Mouse (Mus musculus) right cerebral cortex, adult 2 months (tissue): ENCODE results near the gene Fbxw7.
"Not testable (repeated sequence)": the region's sequence is repeated elsewhere in the genome, so short reads cannot be mapped to it uniquely, and the experiment has no call there.

ENCODE experiments used
- DNase-seq, 2 experiments: peaks; one replicate each; pipeline ENCODE4 v3.0.0; 2021 to 2022; ENCODE audit warnings: low spot score in 2 of 2

Gene Fbxw7

DNA sequence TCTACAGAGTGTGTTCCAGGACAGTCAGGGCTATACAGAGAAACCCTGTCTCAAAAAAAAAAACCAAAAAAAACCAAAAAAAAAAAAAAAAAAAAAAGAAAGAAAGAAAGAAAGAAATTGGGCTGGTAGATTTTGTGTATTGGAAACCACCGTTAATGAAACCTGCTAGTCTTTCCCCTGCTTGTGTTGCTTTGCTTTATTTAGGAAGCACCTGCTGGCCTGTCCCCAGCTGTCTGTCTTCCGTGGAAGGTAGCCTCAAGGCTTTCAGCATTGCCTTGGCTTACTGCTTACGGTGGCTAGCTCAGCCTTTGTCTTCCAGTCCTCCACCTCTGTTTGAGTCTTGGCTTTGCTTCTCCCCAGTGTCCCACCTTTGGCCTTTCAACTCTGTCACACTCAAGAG lies 11.9 kb downstream of the Fbxw7 start:
- DNase-seq = no peak

DNA sequence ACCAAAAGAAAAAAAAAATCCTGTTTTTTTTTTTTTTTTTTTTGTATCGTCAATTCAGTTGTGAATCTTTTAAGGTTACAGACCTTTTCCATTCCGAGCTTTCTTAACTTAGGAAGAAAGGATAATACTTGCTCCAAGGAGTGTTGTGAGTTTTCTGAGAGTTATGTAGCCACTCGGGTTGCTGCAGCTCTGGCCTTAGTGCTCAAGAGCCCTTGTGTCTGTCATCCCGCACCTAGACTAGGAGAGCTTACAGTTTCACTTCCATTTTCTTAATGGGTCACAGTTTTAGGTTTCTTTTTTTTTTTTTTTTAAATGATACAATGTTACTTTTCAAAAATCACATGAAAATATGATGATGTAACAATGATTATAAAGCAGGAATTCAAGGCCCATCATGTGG lies 12.5 kb downstream of the Fbxw7 start:
- no peak for DNase-seq

GRCm38 (mm10) chr3:84829366-84829765 lies 14.3 kb downstream of the Fbxw7 start:
- DNase-seq = no peak

DNA sequence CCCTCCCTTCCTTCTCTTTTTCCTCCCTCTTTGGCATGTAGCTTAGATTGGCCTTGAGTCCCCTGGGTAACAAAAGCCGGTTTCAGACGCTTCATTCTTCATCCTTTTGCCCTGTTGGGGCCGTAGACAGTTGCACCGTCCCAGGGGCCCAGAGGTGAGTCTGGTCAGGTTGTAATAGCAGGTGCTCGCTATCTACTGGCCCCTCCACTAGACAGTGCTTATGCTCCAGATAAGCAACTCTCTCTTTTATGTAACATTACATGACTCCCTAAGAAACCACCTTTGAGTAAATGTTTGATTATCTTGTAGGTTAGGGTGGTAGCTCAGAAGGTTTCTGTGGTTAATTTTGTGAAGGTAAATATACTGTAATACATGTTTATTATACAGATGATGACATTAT lies 21.0 kb downstream of the Fbxw7 start:
- DNase-seq = no peak

GRCm38 (mm10) chr3:84837984-84838383 lies 22.9 kb downstream of the Fbxw7 start:
- no peak for DNase-seq

- no peak for DNase-seq
These were observed 24.4 kb downstream of the Fbxw7 start for GRCm38 (mm10) chr3:84839499-84839898.

GRCm38 (mm10) chr3:84841271-84841670 lies 26.2 kb downstream of the Fbxw7 start:
- no peak for DNase-seq

- no peak for DNase-seq
These were observed 27.7 kb downstream of the Fbxw7 start for GRCm38 (mm10) chr3:84842793-84843192.

DNA sequence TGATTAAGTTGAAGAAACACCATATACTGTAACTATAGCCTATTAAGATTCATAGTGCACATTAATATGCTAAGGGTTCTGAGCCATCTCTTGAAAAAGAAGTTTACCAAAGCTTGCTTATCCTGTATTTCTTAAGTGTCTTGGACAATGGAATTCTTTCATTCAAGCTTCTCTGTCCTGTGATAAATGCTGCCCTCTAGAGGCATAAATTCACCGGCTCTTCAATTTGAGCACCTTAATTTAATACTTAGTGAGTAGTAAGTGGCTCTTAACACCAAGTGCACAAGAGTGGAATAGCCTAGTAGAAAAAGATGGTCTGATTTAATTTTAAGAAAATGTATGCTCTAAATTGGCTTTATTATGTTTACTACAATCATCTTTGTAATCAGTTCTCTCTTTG lies 28.5 kb downstream of the Fbxw7 start:
- DNase-seq = peak; percentile 46 to 76

GRCm38 (mm10) chr3:84848798-84849197 lies 33.7 kb downstream of the Fbxw7 start:
- DNase-seq = no peak

DNA sequence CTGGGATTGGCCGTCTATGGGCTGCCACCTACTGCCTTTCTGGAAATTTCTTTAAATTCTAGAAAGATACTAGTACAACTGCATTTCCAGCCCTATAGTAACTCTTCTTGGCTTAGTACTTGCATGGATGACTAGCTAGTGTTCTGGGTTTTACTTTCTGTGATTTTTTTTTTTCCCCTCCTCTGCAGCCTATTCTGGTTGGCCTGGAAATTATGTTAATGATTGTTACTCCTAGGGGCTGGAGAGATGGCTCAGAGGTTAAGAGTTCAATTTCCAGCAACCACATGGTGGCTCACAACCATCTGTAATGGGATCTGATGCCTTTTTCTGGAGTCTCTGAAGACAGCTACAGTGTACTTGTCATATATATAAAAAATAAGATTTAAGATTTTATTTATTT lies 35.4 kb downstream of the Fbxw7 start:
- no peak for DNase-seq

DNA sequence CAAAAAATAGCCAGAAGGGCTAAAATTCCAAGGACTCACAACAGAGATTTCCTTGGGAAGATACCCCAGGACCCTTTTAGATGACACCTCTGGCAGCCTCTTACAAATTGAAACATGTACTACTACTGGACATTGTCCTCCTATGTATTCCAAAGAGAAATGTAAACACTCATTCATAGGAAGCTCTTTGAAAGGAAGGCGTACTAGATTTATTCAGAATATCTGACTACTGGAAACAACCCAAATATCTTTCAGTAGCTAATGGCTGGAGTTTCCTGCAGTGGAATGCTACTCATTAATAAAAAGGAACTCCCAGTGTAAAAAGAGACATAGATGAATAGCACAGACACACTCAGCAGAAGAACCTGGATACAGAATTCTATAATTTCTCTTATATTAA lies 36.7 kb downstream of the Fbxw7 start:
- DNase-seq = no peak

DNA sequence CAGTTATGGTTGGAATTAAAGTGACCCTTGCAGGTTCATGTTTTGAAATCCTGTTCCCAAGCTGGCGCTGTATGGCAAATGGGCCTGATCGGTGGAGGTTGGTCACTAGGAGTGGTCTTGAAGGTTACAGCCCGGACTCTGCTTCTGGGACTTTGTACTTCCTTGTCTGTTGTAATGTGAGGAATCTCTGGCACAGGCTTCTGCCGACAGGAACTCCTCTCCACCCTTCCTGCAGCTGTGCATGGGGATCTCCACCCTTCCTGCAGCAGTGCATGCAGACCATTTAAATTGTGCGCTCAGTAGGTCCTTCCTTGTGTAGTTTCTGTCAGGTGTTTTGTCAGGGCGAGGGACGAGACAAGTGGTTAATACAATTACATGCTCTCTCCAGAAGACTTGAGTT lies 37.8 kb downstream of the Fbxw7 start:
- no peak for DNase-seq

DNA sequence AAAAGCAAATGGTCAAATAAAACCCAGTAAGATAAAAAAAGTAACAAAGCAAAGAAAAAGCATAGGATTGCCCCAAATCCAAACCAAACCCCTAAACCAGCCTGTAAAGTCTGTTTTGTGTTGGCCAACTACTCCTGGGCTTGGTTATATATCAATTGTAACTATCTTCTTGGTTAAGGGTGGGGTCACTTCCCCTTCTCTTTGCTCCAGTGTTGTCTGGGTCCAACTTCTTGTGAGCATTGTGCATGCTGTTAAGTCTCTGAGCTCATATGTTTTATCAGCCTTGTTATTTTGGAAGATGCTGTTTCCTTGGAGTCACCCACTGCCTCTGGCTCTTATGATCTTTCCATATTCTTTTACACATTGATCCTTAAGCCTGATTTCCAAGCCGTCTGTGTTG lies 39.4 kb downstream of the Fbxw7 start:
- no peak for DNase-seq

DNA sequence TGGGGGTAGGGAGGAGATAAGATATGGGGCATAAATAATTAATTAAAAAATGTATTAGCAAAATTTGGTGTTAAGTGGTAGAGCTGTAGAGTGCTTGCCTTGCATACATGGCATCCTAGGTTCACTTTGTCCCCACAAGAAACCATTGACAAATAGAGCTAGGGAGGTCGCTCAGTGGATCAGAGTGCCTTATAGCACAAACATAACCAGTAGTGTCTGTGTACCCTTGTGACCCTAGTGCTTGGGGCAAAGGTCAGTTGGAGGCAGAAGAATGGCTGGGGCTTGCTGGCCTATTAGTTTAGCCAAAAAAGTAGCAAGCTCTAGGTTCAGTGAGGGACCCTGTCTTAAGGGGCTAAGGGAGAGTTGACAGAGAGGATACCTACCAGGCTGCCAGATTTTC lies 45.6 kb downstream of the Fbxw7 start:
- DNase-seq = no peak

- DNase-seq = not testable (repeated sequence)
These were observed 46.7 kb downstream of the Fbxw7 start for GRCm38 (mm10) chr3:84861817-84862216.

GRCm38 (mm10) chr3:84865684-84866083 lies 50.6 kb downstream of the Fbxw7 start:
- DNase-seq = no peak

DNA sequence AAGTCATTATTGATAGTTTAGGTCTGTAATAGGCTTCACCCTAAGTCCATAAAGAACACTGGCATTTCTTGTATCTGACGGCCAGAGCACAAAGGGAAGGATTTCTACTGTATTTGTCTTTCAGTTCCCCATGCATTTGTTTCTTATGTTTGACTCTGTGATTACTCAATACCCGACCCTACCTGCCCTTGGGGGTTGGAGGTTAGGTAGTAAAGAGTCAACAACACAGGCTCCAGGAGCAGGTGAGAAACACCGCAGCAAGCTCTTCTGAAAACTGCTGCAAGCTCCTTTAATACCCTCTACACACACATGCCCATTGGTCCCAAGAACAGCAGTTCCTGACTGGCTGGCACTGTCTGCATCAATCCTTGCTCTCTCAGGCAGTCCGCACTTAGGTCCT lies 51.8 kb downstream of the Fbxw7 start:
- no peak for DNase-seq

- DNase-seq = peak; percentile 19 to 26
These were observed 52.4 kb downstream of the Fbxw7 start for GRCm38 (mm10) chr3:84867434-84867975.

- no peak for DNase-seq
These were observed 52.9 kb downstream of the Fbxw7 start for GRCm38 (mm10) chr3:84867991-84868390.

DNA sequence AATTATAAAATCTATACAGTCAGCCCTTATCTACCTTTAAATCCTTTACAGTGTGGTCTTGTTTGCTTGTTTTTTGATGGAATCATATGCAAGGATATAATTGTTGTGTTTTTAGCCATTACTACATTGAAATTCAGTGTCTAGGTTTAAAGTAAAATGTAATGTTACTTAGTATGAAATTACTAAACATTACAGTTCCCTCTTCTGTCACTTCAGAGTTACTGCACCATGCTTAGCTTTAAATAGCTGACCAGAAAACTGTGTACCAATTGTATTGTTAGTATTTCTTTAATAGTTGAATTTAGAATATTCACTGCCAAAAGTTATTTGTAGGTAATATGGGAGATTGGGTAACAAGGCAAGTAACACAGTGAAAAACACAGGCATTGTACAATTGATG lies 55.1 kb downstream of the Fbxw7 start:
- DNase-seq = no peak

GRCm38 (mm10) chr3:84875306-84875705 lies 60.2 kb downstream of the Fbxw7 start:
- no peak for DNase-seq

DNA sequence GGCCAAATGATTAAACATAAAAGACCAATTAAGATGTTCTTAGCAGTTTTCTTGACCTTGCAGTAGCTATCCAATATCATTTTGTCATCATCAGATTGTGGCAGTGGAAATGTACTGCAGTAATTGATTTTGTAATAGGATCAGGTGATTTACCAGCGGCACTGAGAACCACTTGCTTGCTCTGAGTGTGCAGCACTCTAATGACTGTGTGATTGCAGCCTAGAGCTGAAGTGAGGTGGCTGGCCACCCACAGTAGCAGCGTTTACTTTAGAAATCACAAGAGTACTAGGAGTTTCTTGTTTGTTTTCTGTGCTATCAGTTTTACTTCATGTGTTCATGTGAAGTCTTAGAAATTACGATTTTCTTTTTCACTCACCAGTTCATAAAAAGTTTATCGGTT lies 61.1 kb downstream of the Fbxw7 start:
- no peak for DNase-seq

GRCm38 (mm10) chr3:84883817-84884483 lies 68.9 kb downstream of the Fbxw7 start:
- no peak for DNase-seq
